Mouse (Mus musculus) testis, adult 2 months (tissue): Measurements from ENCODE around the gene AC109138.7.

Source experiments
- CTCF ChIP-seq: fragments of 200-500 bp; IDR thresholded peaks from 2 replicates; pipeline ENCODE4 v1.5.1; 2012; ENCODE audit warnings: low read depth, mild to moderate bottlenecking, inconsistent platforms, low read length, moderate library complexity; ENCODE audit not compliant: control insufficient read depth, insufficient read depth, insufficient replicate concordance
- POLR2A ChIP-seq: fragments of 200-500 bp; IDR thresholded peaks from 2 replicates; pipeline ENCODE4 v1.6.1; 2012; ENCODE audit warnings: low read depth, mild to moderate bottlenecking, inconsistent platforms, low read length, moderate library complexity; ENCODE audit not compliant: control insufficient read depth

GRCm38 (mm10) chr19:4217855-4218254 is 3.7 kb downstream of the AC109138.7 start:
- TF ChIP-seq CTCF (no peak), POLR2A (no peak)
